Mouse (Mus musculus) MEL-GATA-1-ER (cell line): Measurements from ENCODE around the gene Selenoh.

Experiments
- DNase-seq: peaks from one replicate; pipeline ENCODE4 v3.0.0-alpha.2; 2012; ENCODE audit warnings: low read depth; ENCODE audit errors: extremely low read depth

Gene Selenoh

GRCm38 (mm10) chr2:84632999-84633398 is 37.6 kb downstream of the Selenoh start:
- DNase-seq, result no peak

GRCm38 (mm10) chr2:84632001-84632400 is 38.6 kb downstream of the Selenoh start:
- no peak for DNase-seq

GRCm38 (mm10) chr2:84627036-84627435 is 43.5 kb downstream of the Selenoh start:
- no peak for DNase-seq

DNA sequence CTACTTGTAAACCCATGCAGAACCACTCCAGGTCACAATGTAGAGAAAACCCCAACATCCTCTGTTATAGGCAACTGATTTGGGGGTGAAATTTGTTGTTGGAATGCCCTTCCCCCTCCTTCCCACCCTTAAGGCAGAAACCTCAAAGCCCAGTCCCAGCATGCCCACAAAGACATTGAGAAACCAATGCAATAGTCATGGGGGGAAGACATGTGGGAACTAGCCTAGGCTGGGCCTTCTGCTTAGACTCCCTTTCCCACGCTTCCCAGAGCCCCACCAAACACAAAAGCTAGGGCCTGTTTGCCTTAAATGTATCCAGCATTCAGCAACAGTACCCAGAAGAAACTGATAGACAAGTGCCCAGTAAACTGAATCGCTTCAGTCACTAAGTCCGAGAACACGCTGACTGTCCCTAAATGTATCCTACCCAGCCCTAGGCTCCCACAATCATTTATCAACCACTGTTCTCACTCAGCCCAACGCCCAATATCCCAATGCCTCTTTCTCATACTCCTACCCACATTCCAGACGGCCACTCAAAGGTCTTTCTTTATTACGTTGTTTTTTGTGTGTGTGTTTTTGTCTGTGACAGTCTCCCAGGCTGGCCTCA is 44.1 kb downstream of the Selenoh start:
- DNase-seq, result no peak

- no peak for DNase-seq
Observed at GRCm38 (mm10) chr2:84624201-84624600, 46.4 kb downstream of the Selenoh start.

GRCm38 (mm10) chr2:84623428-84624119 is 47.0 kb downstream of the Selenoh start:
- DNase-seq, result peak; percentile 39

GRCm38 (mm10) chr2:84622668-84623067 is 47.9 kb downstream of the Selenoh start:
- no peak for DNase-seq

DNA sequence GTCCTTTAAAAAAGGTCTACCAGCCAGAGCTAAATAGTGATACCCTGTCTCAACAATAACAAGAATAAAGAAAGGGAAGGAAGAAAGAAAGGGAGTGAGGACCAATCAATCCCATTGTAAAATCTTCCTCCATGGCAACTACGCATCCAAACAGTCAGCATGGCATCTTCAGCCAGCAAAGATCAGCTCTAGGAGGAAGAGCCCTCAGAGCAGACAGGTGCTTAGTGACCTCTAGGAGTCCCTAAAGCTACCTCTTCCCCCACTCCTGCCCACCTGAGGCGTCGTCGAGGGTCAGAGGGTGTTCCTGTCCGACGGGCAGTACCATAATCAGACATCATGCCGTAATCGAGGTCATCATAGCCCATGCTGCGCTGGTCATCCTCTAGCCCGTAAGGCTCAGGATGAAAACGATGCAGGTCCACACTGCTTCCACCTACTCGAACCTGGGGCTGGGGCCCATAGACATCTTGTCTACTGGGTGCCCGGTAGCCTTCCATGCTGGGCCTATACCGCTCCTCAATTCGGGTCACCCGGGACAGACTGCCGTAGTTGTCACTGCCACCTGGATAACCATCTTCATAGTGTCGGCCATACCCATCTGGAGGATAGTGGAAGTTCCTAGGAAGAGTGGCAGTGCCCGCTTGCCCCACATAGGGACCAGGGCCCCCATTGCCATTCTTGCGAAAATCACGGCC is 50.8 kb downstream of the Selenoh start:
- no peak for DNase-seq
